Mouse (Mus musculus): ENCODE data around the gene Fgd5. TPM values are rescaled to one million over a fixed set of nuclear protein-coding genes. Genes with fewer than 3 reads are reported as not detected.

Gene Fgd5
- polyA plus RNA-seq, 1 experiment from 2014 or later = 6.0 TPM

DNA sequence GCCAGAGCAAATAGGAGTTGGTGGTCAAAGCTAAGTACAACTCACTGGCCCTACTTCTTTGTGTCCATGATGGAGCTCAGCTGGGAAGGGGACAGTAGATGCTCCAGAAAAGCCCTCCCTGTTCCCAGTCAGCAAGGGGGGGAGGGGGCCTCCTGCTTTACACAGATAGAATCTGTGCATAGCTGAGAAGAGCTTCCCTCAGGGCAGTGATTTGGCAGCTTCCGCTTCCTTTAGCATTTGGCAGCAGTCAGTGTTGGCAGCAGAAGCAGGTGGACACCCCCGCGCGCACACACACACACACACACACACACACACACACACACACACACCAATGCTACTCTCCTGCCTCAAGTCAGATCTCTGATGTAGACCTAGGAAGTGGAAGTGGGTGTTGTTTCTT is 63.4 kb downstream of the Fgd5 start:
- Histone ChIP-seq H3K27me3 (replicated peaks; ENCODE audit: control insufficient read depth, insufficient read depth, low read length) (no peaks in the 10 kb centered on the region), H3K36me3 (ENCODE audit: control insufficient read depth, insufficient read depth, low read length) (no peaks in the 10 kb centered on the region), H3K4me1 (ENCODE audit: control insufficient read depth, insufficient read depth, low read length) (no peaks in the 10 kb centered on the region), H3K27ac (ENCODE audit: low read length) (no peak overlapping the region), H3K4me3 (ENCODE audit: low read length) (no peak overlapping the region), H3K9ac (ENCODE audit: low read depth, low read length) (no peak overlapping the region), H3K4me2 (ENCODE audit: low read depth, low read length) (no peak overlapping the region), H3K9me3 (ENCODE audit: control insufficient read depth, low read length) (no peaks in the 10 kb centered on the region)
- no peak for ATAC-seq
- WGBS = 85% methylated on average over 4 of the region's 4 CpGs

GRCm38 (mm10) chr6:92042850-92043249 is 64.2 kb downstream of the Fgd5 start:
- no peak for ATAC-seq
- Histone ChIP-seq H3K27me3 (replicated peaks; ENCODE audit: control insufficient read depth, insufficient read depth, low read length) (no peaks in the 10 kb centered on the region), H3K4me3 (ENCODE audit: low read length) (no peak overlapping the region), H3K4me2 (ENCODE audit: low read depth, low read length) (no peak overlapping the region), H3K36me3 (ENCODE audit: control insufficient read depth, insufficient read depth, low read length) (no peaks in the 10 kb centered on the region), H3K9me3 (ENCODE audit: control insufficient read depth, low read length) (no peaks in the 10 kb centered on the region), H3K27ac (ENCODE audit: low read length) (no peak overlapping the region), H3K4me1 (ENCODE audit: control insufficient read depth, insufficient read depth, low read length) (no peaks in the 10 kb centered on the region), H3K9ac (ENCODE audit: low read depth, low read length) (no peak overlapping the region)
- whole genome bisulfite sequencing = 92% methylated on average over 1 of the region's 1 CpGs

DNA sequence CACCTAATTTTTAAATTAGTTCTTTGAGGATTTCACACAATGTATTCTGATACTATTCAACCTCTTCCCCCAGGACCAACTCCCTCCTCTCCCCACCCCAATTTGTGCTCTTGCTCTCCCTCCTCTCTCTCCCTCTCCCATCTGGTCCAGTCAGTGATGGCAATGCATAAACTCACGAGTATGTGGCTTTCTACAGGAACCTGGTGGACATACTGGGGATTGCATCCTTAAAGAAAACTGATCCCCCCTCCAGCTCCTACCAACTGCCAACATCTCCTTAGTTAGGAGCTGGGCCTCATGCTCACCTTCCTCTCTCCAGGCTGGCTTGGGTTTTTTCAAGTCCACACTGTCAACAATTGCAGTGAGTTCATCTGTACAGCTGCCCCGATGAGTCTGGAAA is 79.1 kb downstream of the Fgd5 start:
- Histone ChIP-seq H3K4me2 (ENCODE audit: low read depth, low read length) (no peak overlapping the region), H3K27ac (ENCODE audit: low read length) (no peak overlapping the region), H3K4me3 (ENCODE audit: low read length) (no peak overlapping the region), H3K9ac (ENCODE audit: low read depth, low read length) (no peak overlapping the region), H3K27me3 (replicated peaks; ENCODE audit: control insufficient read depth, insufficient read depth, low read length) (no peaks in the 10 kb centered on the region), H3K4me1 (ENCODE audit: control insufficient read depth, insufficient read depth, low read length) (no peaks in the 10 kb centered on the region), H3K36me3 (ENCODE audit: control insufficient read depth, insufficient read depth, low read length) (no peaks in the 10 kb centered on the region), H3K9me3 (ENCODE audit: control insufficient read depth, low read length) (no peaks in the 10 kb centered on the region)
- 51% methylated on average over 2 of the region's 2 CpGs for WGBS
- ATAC-seq = no peak

- Histone ChIP-seq H3K4me2 (ENCODE audit: low read depth, low read length) (no peak overlapping the region), H3K27me3 (replicated peaks; ENCODE audit: control insufficient read depth, insufficient read depth, low read length) (no peaks in the 10 kb centered on the region), H3K9ac (ENCODE audit: low read depth, low read length) (no peak overlapping the region), H3K36me3 (ENCODE audit: control insufficient read depth, insufficient read depth, low read length) (no peaks in the 10 kb centered on the region), H3K9me3 (ENCODE audit: control insufficient read depth, low read length) (no peaks in the 10 kb centered on the region), H3K27ac (ENCODE audit: low read length) (no peak overlapping the region), H3K4me1 (ENCODE audit: control insufficient read depth, insufficient read depth, low read length) (no peaks in the 10 kb centered on the region), H3K4me3 (ENCODE audit: low read length) (no peak overlapping the region)
- ATAC-seq = 0 out of 2 replicates have a peak, but pooled peaks have one; percentile 21
- WGBS = 47% methylated on average over 5 of the region's 5 CpGs
These were observed 83.0 kb downstream of the Fgd5 start for GRCm38 (mm10) chr6:92061725-92062124.

GRCm38 (mm10) chr6:92063452-92063851 is 84.8 kb downstream of the Fgd5 start:
- no peaks in the 10 kb centered on the region for H3K36me3 ChIP-seq (ENCODE audit: control insufficient read depth, insufficient read depth, low read length)
- H3K9ac ChIP-seq (ENCODE audit: low read depth, low read length) = no peak overlapping the region
- H3K27me3 ChIP-seq (replicated peaks; ENCODE audit: control insufficient read depth, insufficient read depth, low read length) = no peaks in the 10 kb centered on the region
- H3K4me2 ChIP-seq (ENCODE audit: low read depth, low read length) = no peak overlapping the region
- no peaks in the 10 kb centered on the region for H3K4me1 ChIP-seq (ENCODE audit: control insufficient read depth, insufficient read depth, low read length)
- ATAC-seq = no peak
- H3K27ac ChIP-seq (ENCODE audit: low read length) = no peak overlapping the region
- H3K4me3 ChIP-seq (ENCODE audit: low read length) = no peak overlapping the region
- 85% methylated on average over 2 of the region's 2 CpGs for WGBS
- no peaks in the 10 kb centered on the region for H3K9me3 ChIP-seq (ENCODE audit: control insufficient read depth, low read length)

DNA sequence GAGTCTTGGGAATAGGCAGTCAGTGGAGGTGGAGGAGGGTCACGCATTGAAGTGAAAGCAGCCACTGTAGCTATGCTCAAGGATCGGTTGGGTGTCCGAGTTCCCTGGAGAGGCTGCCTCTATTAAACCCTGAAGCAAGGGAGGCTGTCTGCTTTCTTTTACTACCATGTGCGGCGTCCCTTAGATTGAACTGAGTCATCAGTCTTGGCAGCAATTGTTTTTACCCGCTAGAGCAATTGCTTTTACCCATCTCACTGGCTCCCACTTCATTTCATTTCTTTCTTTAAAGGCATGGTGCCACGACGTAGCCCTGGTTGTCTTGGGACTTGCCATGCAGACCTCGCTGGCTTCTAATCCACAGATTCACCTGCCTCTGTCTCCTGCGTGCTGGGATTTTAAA is 85.4 kb downstream of the Fgd5 start:
- ATAC-seq = no peak
- H3K36me3 ChIP-seq (ENCODE audit: control insufficient read depth, insufficient read depth, low read length) = no peaks in the 10 kb centered on the region
- no peak overlapping the region for H3K4me2 ChIP-seq (ENCODE audit: low read depth, low read length)
- H3K9me3 ChIP-seq (ENCODE audit: control insufficient read depth, low read length) = no peaks in the 10 kb centered on the region
- H3K4me3 ChIP-seq (ENCODE audit: low read length) = no peak overlapping the region
- WGBS = 81% methylated on average over 10 of the region's 10 CpGs
- no peak overlapping the region for H3K27ac ChIP-seq (ENCODE audit: low read length)
- H3K27me3 ChIP-seq (replicated peaks; ENCODE audit: control insufficient read depth, insufficient read depth, low read length) = no peaks in the 10 kb centered on the region
- no peaks in the 10 kb centered on the region for H3K4me1 ChIP-seq (ENCODE audit: control insufficient read depth, insufficient read depth, low read length)
- H3K9ac ChIP-seq (ENCODE audit: low read depth, low read length) = no peak overlapping the region

GRCm38 (mm10) chr6:92065721-92066496 is 87.2 kb downstream of the Fgd5 start:
- Histone ChIP-seq H3K9ac (ENCODE audit: low read depth, low read length) (no peak overlapping the region), H3K4me3 (ENCODE audit: low read length) (no peak overlapping the region), H3K4me2 (ENCODE audit: low read depth, low read length) (no peak overlapping the region), H3K27ac (ENCODE audit: low read length) (no peak overlapping the region), H3K27me3 (replicated peaks; ENCODE audit: control insufficient read depth, insufficient read depth, low read length) (no peaks in the 10 kb centered on the region), H3K9me3 (ENCODE audit: control insufficient read depth, low read length) (no peaks in the 10 kb centered on the region), H3K36me3 (ENCODE audit: control insufficient read depth, insufficient read depth, low read length) (no peaks in the 10 kb centered on the region), H3K4me1 (ENCODE audit: control insufficient read depth, insufficient read depth, low read length) (no peaks in the 10 kb centered on the region)
- ATAC-seq = no peak
- WGBS = 54% methylated on average over 12 of the region's 12 CpGs

DNA sequence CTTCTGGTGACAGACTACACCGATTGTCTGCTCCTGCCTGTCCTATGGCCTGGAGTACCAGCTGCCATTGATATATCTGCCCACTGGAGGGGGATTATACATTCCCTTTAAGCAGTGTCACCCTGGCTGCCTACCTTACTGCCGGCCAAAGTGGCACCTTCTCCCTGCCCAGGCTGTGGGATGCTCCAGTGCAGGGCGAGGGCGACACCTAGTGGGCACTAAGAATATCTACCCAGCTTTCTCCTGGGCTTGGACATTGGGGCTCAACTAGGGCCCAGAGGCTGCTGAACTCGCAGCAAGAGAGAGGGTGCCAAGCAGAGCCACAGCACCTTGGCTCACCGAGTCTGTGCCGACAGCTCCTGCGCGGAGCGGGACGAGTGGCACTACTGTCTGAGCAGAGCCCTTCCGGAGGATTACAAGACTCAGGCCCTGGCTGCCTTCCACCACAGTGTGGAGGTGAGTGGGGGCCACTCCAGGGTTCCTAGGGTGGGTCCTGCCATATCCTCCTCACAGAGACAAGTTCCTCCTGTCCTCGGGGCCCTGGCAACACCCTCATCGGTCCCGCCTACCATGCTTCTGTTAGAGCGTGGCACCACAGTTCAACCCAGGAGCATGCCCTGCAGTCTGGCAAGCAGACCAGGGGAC is 88.6 kb downstream of the Fgd5 start:
- H3K4me2 ChIP-seq (ENCODE audit: low read depth, low read length) = no peak overlapping the region
- H3K9ac ChIP-seq (ENCODE audit: low read depth, low read length) = no peak overlapping the region
- H3K4me3 ChIP-seq (ENCODE audit: low read length) = no peak overlapping the region
- H3K27me3 ChIP-seq (replicated peaks; ENCODE audit: control insufficient read depth, insufficient read depth, low read length) = no peaks in the 10 kb centered on the region
- 31% methylated on average over 16 of the region's 16 CpGs for WGBS
- H3K36me3 ChIP-seq (ENCODE audit: control insufficient read depth, insufficient read depth, low read length) = no peaks in the 10 kb centered on the region
- no peak overlapping the region for H3K27ac ChIP-seq (ENCODE audit: low read length)
- no peaks in the 10 kb centered on the region for H3K4me1 ChIP-seq (ENCODE audit: control insufficient read depth, insufficient read depth, low read length)
- H3K9me3 ChIP-seq (ENCODE audit: control insufficient read depth, low read length) = no peaks in the 10 kb centered on the region
- ATAC-seq = peak; percentile 74

DNA sequence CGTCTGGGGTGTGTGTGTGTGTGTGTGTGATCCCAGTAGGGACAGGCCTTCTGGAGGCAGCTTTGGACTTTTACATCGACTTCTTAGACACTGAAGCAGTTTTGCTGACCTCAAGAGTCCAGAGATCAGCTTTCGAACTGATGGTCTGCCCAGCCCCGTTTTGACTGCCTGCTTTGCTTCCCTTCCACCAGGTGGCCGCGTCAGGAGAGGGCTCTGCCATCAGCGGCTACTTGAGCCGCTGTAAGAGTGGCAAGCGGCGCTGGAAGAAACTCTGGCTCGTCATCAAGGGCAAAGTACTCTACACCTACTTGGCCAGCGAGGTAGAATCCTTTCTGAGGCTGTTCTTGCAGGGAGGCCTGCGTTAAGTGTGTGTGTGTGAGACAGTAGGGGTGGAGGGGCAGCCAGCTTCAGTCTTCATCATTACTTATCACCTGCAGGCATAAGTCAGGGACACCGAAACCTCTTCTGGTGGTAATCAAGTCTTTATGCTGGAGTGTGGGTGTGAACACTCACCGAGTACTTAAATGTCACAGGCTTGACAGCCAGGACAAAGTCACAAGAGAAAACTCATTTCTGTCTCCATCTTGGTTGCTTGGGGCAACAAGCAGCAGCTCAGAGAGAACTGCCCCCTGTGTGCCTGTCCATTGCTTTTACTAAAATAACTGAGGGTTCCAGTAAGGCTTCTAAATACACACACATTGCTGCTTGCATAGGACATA is 92.6 kb downstream of the Fgd5 start:
- Histone ChIP-seq H3K9me3 (ENCODE audit: control insufficient read depth, low read length) (no peaks in the 10 kb centered on the region), H3K36me3 (ENCODE audit: control insufficient read depth, insufficient read depth, low read length) (no peaks in the 10 kb centered on the region), H3K9ac (ENCODE audit: low read depth, low read length) (no peak overlapping the region), H3K27me3 (replicated peaks; ENCODE audit: control insufficient read depth, insufficient read depth, low read length) (no peaks in the 10 kb centered on the region), H3K27ac (ENCODE audit: low read length) (no peak overlapping the region), H3K4me3 (ENCODE audit: low read length) (no peak overlapping the region), H3K4me2 (ENCODE audit: low read depth, low read length) (no peak overlapping the region), H3K4me1 (ENCODE audit: control insufficient read depth, insufficient read depth, low read length) (no peaks in the 10 kb centered on the region)
- 44% methylated on average over 15 of the region's 15 CpGs for WGBS
- ATAC-seq = peak; percentile 34; the same call in 1 of the 2 replicates
